Mouse (Mus musculus): ENCODE data around the gene Mpdz. TPM values are rescaled to one million over a fixed set of nuclear protein-coding genes. Genes with fewer than 3 reads are reported as not detected.

The Mpdz gene
- polyA plus RNA-seq, 1 experiment from 2014 or later = 7.4 TPM

DNA sequence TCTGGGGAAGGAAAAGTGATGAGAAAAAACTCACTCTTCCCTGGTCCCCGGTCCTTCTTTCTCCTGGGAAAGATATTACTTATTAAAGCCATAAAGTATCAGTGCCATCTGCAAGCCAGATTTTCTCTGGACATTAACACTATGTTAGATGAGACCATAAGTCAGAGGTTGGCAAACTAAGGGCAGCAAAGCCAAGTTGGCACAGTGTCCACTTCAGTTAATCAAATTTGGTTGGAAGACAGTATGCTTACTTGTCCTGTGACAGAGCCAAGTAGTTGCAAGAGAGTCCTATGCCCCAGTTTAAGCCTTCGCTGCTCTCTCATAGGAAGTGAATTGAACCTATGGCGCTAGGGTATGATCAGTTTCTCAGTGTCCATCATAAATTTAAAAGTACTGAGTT lies 159.0 kb downstream of the Mpdz start:
- no peak for TF ChIP-seq CTCF (IDR thresholded peaks at IDR 0.05)
- TF ChIP-seq EP300 (IDR thresholded peaks at IDR 0.05) = no peak
- Histone ChIP-seq H3K4me1 (ENCODE audit: insufficient read depth, low read depth, low read length) (no peaks in the 10 kb centered on the region), H3K9ac (replicated peaks; ENCODE audit: low read depth) (no peak overlapping the region), H3K36me3 (ENCODE audit: insufficient read depth, low read length) (peaks cover 4% of the 10 kb centered on the region; the same call in 1 of the 2 replicates), H3K4me2 (replicated peaks; ENCODE audit: low read depth, low read length) (no peak overlapping the region), H3K4me3 (ENCODE audit: low read depth, low read length) (no peak overlapping the region), H3K9me3 (ENCODE audit: low read length) (no peaks in the 10 kb centered on the region), H3K27me3 (replicated peaks; ENCODE audit: insufficient read depth, low read length) (no peaks in the 10 kb centered on the region), H3K27ac (ENCODE audit: low read length) (no peak overlapping the region)
- DNase-seq (ENCODE audit: low spot score) (no peak), ATAC-seq (no peak)
- WGBS = 89% methylated on average over 3 of the region's 3 CpGs

DNA sequence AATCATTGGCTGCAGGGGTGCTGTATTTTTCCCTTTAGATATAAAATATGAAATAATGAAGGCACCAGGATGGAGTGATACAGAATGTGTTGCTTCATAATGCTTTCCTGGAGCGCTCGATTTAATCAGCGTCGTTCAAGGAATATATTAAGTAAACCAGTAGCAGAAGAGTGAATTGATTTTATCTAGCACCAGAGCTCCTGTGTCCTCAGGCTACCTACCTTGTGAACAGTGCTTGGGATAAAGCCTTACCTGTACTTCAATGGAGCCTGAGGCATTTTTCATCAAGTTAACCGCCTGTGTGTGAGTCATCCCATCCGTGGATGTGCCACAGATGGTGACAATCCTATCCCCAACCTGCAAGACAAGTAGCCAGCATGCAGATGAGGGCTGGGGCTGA lies 159.5 kb downstream of the Mpdz start:
- Histone ChIP-seq H3K27ac (ENCODE audit: low read length) (no peak overlapping the region), H3K9ac (replicated peaks; ENCODE audit: low read depth) (no peak overlapping the region), H3K9me3 (ENCODE audit: low read length) (no peaks in the 10 kb centered on the region), H3K36me3 (ENCODE audit: insufficient read depth, low read length) (peaks cover 4% of the 10 kb centered on the region; the same call in 1 of the 2 replicates), H3K27me3 (replicated peaks; ENCODE audit: insufficient read depth, low read length) (no peaks in the 10 kb centered on the region), H3K4me1 (ENCODE audit: insufficient read depth, low read depth, low read length) (no peaks in the 10 kb centered on the region), H3K4me2 (replicated peaks; ENCODE audit: low read depth, low read length) (no peak overlapping the region), H3K4me3 (ENCODE audit: low read depth, low read length) (no peak overlapping the region)
- no peak for DNase-seq (ENCODE audit: low spot score)
- no peak for TF ChIP-seq CTCF (IDR thresholded peaks at IDR 0.05)
- no peak for TF ChIP-seq EP300 (IDR thresholded peaks at IDR 0.05)
- 88% methylated on average over 6 of the region's 6 CpGs for WGBS
- ATAC-seq = no peak

GRCm38 (mm10) chr4:81280098-81280497 lies 162.5 kb downstream of the Mpdz start:
- no peak overlapping the region for H3K4me3 ChIP-seq (ENCODE audit: low read depth, low read length)
- no peak overlapping the region for H3K27ac ChIP-seq (ENCODE audit: low read length)
- H3K36me3 ChIP-seq (ENCODE audit: insufficient read depth, low read length) = peaks cover 4% of the 10 kb centered on the region; the same call in 1 of the 2 replicates
- no peaks in the 10 kb centered on the region for H3K27me3 ChIP-seq (replicated peaks; ENCODE audit: insufficient read depth, low read length)
- TF ChIP-seq CTCF (IDR thresholded peaks at IDR 0.05) (no peak), EP300 (IDR thresholded peaks at IDR 0.05) (no peak)
- no peak overlapping the region for H3K9ac ChIP-seq (replicated peaks; ENCODE audit: low read depth)
- H3K4me1 ChIP-seq (ENCODE audit: insufficient read depth, low read depth, low read length) = no peaks in the 10 kb centered on the region
- no peak overlapping the region for H3K4me2 ChIP-seq (replicated peaks; ENCODE audit: low read depth, low read length)
- no peaks in the 10 kb centered on the region for H3K9me3 ChIP-seq (ENCODE audit: low read length)
- ATAC-seq = no peak
- no peak for DNase-seq (ENCODE audit: low spot score)
- 72% methylated on average over 4 of the region's 4 CpGs for WGBS

DNA sequence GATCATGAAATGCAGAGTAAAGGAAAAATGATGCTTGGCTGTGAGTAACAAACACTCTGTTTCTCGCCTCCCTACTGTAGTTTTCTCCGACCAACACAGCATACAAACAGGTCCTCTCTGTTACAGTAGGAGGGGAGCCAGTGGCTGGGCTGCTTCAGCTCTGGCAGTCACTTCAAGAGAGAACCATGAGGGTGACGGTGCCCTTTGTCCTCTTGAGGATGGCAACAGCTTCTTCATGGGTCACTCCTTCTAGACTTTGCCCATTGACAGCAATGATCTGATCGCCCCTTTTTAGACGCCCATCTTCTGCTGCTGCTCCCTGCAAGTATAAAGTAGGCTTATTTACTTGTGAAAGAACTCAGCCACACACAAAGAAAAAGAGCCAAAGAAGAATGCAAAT lies 163.2 kb downstream of the Mpdz start:
- Histone ChIP-seq H3K4me3 (ENCODE audit: low read depth, low read length) (no peak overlapping the region), H3K27ac (ENCODE audit: low read length) (no peak overlapping the region), H3K4me1 (ENCODE audit: insufficient read depth, low read depth, low read length) (no peaks in the 10 kb centered on the region), H3K9me3 (ENCODE audit: low read length) (no peaks in the 10 kb centered on the region), H3K9ac (replicated peaks; ENCODE audit: low read depth) (no peak overlapping the region), H3K4me2 (replicated peaks; ENCODE audit: low read depth, low read length) (no peak overlapping the region), H3K27me3 (replicated peaks; ENCODE audit: insufficient read depth, low read length) (no peaks in the 10 kb centered on the region), H3K36me3 (ENCODE audit: insufficient read depth, low read length) (peaks cover 4% of the 10 kb centered on the region; the same call in 1 of the 2 replicates)
- DNase-seq (ENCODE audit: low spot score) = no peak
- no peak for ATAC-seq
- WGBS = 89% methylated on average over 5 of the region's 5 CpGs
- TF ChIP-seq CTCF (IDR thresholded peaks at IDR 0.05) = no peak
- no peak for TF ChIP-seq EP300 (IDR thresholded peaks at IDR 0.05)

DNA sequence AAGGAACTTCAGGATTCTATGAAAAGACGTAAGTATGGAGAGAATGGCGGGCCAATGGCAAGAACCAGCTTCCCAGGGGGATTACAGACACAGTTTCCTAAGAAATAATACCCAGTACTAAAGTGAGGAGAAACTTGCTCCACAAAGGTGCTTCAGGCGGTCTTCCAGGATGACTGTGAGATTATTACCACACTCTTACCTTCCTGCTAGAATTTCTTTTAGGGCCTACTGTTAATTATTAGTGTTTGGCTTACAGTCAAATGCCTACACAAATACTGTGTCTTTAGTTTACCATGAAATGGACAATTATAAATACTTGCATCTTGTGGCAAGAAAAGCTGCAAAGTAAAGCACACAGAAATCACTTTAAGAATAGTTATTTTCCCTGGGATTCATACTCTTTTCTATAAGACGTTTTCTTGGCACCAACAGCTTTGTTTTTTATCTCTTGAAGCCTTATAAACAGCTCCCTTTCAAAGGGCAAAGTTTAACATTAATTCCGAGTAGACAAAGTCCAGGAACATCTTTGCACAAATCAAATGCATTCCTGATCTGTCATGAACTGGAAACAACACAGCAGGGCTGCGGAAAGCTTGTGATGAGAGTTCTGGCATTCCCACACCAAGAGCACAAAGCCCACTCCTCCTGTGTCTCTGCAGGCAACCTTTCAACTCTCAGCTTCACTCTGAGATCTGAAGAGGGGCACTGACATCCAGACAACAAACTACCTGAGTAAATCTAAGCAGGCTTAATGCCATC lies 166.5 kb downstream of the Mpdz start:
- no peak overlapping the region for H3K27ac ChIP-seq (ENCODE audit: low read length)
- DNase-seq (ENCODE audit: low spot score) (no peak), ATAC-seq (no peak)
- no peaks in the 10 kb centered on the region for H3K9me3 ChIP-seq (ENCODE audit: low read length)
- no peak overlapping the region for H3K4me3 ChIP-seq (ENCODE audit: low read depth, low read length)
- no peaks in the 10 kb centered on the region for H3K36me3 ChIP-seq (ENCODE audit: insufficient read depth, low read length)
- no peak overlapping the region for H3K9ac ChIP-seq (replicated peaks; ENCODE audit: low read depth)
- TF ChIP-seq EP300 (IDR thresholded peaks at IDR 0.05) (no peak), CTCF (IDR thresholded peaks at IDR 0.05) (no peak)
- no peaks in the 10 kb centered on the region for H3K4me1 ChIP-seq (ENCODE audit: insufficient read depth, low read depth, low read length)
- no peaks in the 10 kb centered on the region for H3K27me3 ChIP-seq (replicated peaks; ENCODE audit: insufficient read depth, low read length)
- no peak overlapping the region for H3K4me2 ChIP-seq (replicated peaks; ENCODE audit: low read depth, low read length)
- 60% methylated on average over 6 of the region's 6 CpGs for WGBS

DNA sequence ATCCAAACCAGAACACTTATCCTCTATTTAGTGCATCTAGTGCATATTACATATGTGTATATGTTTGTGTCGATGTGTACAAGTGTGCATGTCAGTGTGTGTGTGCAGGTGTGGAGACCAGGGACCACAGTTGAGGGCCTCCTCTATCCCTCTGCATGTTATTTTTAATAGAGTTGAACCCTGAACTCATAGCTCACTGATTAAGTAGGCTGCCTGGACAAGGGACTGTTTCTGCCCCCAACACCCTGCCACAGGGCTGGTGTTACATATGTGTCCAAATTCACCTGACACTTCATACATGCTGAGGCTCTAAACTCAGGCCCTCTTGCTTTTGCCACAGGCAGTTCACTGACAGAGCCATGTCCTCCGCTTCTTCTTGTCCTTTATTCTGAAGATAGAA lies 169.5 kb downstream of the Mpdz start:
- no peaks in the 10 kb centered on the region for H3K27me3 ChIP-seq (replicated peaks; ENCODE audit: insufficient read depth, low read length)
- H3K4me3 ChIP-seq (ENCODE audit: low read depth, low read length) = no peak overlapping the region
- ATAC-seq = no peak
- no peak for DNase-seq (ENCODE audit: low spot score)
- no peak overlapping the region for H3K27ac ChIP-seq (ENCODE audit: low read length)
- no peak overlapping the region for H3K9ac ChIP-seq (replicated peaks; ENCODE audit: low read depth)
- no peaks in the 10 kb centered on the region for H3K4me1 ChIP-seq (ENCODE audit: insufficient read depth, low read depth, low read length)
- TF ChIP-seq CTCF (IDR thresholded peaks at IDR 0.05) (no peak), EP300 (IDR thresholded peaks at IDR 0.05) (no peak)
- H3K9me3 ChIP-seq (ENCODE audit: low read length) = no peaks in the 10 kb centered on the region
- WGBS = 89% methylated on average over 2 of the region's 2 CpGs
- no peaks in the 10 kb centered on the region for H3K36me3 ChIP-seq (ENCODE audit: insufficient read depth, low read length)
- no peak overlapping the region for H3K4me2 ChIP-seq (replicated peaks; ENCODE audit: low read depth, low read length)
